Mouse (Mus musculus) telencephalon, adult 2 months (tissue): ENCODE results near the gene Cnr2.

Experiments used
- DNase-seq: peaks from one replicate; pipeline ENCODE4 v3.0.0-alpha.2; 2011; ENCODE audit warnings: low read depth, low spot score

The Cnr2 gene

GRCm38 (mm10) chr4:135906633-135907032 lies 11.4 kb downstream of the Cnr2 start:
- no peak for DNase-seq

GRCm38 (mm10) chr4:135909326-135910066 lies 14.3 kb downstream of the Cnr2 start:
- DNase-seq, result no peak

DNA sequence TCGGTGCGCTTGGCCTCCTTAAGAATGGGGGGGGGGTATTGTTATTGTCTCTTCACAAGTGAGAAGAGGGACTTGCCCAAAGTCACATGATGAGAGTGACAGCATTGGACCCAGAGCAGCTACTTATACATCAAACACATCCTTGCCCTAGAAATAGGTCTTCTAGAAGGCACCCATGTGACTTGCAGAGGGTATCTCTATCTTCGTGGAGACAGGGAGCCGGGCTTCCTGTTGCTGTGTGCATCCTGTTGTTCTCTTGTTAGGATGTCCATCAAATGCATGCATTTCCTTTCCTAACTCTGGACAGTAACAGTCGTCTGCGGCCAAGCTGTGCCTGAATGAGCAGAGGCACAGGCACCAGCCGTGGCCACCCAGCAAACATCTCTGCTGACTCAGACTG lies 16.3 kb downstream of the Cnr2 start:
- DNase-seq, result no peak

DNA sequence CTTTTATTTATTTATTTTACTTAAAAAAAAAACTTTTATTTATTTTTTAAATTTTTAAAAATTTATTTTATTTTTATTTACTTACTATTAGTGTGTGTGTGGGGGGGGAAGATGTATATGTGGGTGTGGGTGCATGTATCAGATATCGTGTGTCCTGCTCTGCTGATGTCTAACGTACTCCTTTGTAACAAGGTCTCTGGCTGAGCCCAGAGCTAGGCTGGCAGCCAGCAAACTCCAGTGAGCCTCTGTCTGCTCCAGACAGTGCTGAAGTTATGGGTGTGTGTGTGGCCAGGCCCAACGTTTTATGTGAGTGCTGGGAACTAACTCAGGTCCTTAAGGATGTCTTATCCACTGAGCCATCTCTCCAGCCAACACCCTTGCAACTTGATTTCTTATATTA lies 17.0 kb downstream of the Cnr2 start:
- no peak for DNase-seq

DNA sequence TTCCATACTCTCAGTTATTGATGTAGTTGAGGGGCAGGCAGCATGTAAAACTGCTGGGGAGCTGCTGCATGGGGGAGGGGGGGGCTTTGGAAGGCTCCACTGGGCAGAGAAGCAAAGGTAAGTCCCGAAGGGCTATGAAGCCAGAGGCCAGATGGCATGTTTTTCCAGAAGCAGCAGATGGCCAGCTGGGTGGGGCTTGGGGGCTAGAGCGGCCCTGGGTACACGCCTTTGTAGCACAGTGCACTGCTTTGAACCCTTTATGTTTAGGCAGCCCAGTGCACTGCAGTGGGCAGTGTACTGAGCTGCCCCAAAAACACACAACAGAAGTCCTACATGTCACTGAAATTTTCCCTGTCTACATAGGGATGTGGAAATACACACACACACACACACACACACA lies 17.6 kb downstream of the Cnr2 start:
- no peak for DNase-seq

GRCm38 (mm10) chr4:135913433-135913832 lies 18.2 kb downstream of the Cnr2 start:
- DNase-seq, result no peak

DNA sequence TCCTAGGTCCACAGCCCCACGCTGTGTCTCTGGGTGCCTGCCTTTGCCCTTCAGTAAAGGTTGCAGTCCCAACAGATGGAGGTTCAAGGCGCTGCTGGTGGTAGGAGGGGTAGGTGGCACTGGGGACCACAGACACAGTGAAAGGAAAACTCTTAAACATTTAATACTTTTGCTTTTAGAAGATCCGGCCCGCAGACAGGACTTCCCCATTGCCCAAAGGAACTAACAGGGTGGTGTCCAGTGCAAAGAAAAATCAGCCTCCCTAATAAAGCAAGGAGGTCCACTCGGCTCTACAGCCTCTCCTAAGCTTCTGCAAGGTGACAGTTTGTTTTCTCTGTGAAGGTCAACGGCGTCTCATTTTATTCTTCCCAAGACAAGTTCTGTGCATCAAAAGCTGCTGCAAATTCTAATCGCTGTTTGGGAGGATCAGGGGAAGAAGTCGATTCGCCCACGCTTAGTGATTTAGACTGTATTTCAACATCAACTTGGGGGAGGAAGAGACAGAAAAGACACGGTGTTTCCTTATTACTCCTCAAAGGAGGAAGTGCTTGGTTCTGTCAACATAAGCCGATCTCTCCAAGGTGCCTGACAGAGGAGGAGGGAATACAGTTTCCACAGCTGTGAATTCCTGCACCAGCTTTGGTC lies 23.6 kb downstream of the Cnr2 start:
- no peak for DNase-seq

DNA sequence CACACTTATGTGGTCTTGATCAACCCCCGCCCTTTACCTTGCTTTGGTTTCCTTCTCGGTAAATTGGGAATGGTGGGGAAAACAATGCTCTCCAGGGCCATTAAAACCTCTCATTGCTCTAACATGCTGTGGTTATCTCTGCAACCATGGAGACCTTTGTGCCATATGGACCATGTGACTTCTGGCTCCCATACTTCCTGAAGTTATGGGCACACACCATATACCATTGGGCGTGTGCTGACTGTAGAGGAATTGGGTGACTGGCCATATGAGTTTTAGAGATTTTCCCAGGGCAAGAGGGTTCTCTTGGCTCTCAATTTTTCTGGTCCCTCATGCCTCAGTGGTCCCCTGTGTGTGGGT lies 24.1 kb downstream of the Cnr2 start:
- DNase-seq, result no peak

GRCm38 (mm10) chr4:135920304-135921241 lies 25.4 kb downstream of the Cnr2 start, which contains the start of gene Fuca1:
Gene Fuca1 (plus strand): TSS chr4:135920735.
- peak; percentile 92 for DNase-seq

- no peak for DNase-seq
These were observed 26.3 kb downstream of the Cnr2 start for GRCm38 (mm10) chr4:135921257-135922120.

DNA sequence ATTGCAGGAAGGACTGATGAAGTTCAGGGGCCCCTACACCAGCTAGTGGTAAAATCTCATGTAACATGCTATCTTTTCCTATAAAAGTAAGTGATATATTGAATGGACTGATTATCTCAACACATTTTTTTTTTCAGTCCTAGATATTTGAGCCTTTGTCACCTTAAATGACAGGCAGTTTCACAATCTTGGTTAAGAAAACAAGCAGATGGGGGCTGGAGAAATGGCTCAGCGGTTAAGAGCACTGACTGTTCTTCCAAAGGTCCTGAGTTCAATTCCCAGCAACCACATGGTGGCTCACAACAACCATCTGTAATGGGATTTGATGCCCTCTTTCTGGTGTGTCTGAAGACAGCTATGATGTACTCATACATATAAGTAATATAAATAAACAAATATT lies 27.0 kb downstream of the Cnr2 start:
- no peak for DNase-seq

DNA sequence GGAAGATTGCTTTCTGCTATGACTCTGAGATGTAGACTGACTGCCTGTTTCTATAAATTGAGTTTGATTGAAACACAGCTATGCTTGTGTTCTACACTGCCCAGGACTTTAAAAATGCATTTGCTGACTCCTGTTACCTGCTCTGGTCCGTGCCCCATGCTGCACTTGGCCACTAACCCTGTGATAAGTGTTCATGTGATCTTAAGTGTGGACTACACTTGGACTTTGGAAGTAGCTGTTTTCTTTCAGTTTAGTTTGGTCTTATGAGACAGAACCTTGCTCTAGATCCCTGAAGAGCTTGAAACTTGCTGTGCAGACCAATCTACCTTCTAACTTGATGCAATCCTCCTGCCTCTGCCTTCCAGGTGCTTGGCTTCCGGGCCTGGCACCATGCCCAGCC lies 29.2 kb downstream of the Cnr2 start:
- no peak for DNase-seq

- DNase-seq, result no peak
These were observed 30.1 kb downstream of the Cnr2 start for GRCm38 (mm10) chr4:135925341-135925740.

- DNase-seq, result no peak
These were observed 31.1 kb downstream of the Cnr2 start for GRCm38 (mm10) chr4:135926195-135926808.

GRCm38 (mm10) chr4:135926861-135927260 lies 31.7 kb downstream of the Cnr2 start:
- no peak for DNase-seq

- DNase-seq, result no peak
These were observed 33.2 kb downstream of the Cnr2 start for GRCm38 (mm10) chr4:135928376-135928775.

GRCm38 (mm10) chr4:135929405-135929804 lies 34.2 kb downstream of the Cnr2 start:
- DNase-seq, result no peak

- no peak for DNase-seq
These were observed 34.6 kb downstream of the Cnr2 start for GRCm38 (mm10) chr4:135929828-135930227.

DNA sequence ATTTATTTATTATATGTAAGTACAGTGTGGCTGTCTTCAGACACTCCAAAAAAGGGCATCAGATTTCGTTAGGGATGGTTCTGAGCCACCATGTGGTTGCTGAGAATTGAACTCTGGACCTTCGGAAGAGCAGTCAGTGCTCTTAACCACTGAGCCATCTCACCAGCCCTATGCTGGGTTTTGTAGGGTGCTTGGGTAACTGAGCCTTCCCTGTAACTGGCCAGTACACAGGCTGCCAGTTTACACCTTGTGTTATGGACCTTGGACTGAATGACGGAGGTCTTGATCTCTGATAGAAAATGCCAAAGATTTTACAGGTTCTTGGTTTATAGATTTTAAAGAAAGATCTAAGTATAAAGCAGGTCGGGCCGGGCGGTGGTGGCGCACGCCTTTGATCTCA lies 35.0 kb downstream of the Cnr2 start:
- DNase-seq, result no peak

DNA sequence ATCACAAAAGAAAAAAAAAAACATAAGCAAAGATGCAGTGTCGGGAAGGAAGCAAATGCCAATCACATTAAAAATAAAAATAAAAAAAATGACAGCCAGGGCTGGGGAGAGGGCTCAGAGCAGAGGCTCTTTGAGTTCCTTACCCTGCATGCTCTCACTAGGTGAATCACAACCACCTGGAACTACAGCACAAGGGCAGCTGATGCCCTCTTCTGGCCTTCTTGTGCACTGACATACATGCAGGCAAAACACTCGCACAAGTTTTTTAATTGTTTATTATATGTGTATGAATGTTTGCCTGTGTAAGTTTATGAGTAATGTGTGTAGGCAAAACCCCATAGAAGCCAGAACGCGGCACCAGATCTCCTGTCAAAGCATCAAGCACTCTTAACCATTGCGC lies 36.6 kb downstream of the Cnr2 start:
- no peak for DNase-seq
